Mouse (Mus musculus): ENCODE measurements at regions not wholly inside any gene's neighbourhood (a gene's known extent, or its start where the extent isn't known, plus 50 kb on each side); places are given as distances from the start of the nearest gene placed in this dataset.

DNA sequence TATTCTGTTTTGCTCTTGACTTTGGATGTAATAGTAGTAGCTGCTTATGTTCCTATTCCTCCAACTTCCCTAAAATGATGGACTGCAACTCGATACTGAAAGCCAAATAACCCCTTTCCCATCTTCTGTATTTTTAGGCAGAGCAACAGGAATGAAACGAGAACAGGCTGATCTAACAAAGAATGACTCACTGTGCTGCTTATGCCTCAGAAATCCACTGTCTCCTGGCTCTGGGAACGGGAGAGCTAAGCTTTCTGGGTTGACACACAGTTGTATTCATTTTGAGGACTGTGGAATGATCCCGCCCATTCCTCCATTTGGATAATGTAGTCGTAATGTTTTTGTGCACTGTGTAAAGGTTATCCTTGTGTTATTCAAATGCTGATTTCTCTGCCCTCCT lies 82.6 kb upstream of the Mon1b start:
- no peak overlapping the region for H3K4me3 ChIP-seq
- no peaks in the 10 kb centered on the region for H3K36me3 ChIP-seq (ENCODE audit: control insufficient read depth, insufficient read depth)
- H3ac ChIP-seq (ENCODE audit: control insufficient read depth, insufficient read length): no peak overlapping the region
- no peak for TF ChIP-seq USF1 (IDR thresholded peaks at IDR 0.05; ENCODE audit: low read depth)
- no peak for TF ChIP-seq POLR2AphosphoS2 (IDR thresholded peaks at IDR 0.05; ENCODE audit: insufficient read length, low read depth)
- no peak for TF ChIP-seq POLR2A (IDR thresholded peaks at IDR 0.05; ENCODE audit: insufficient read length, low read depth)
- TF ChIP-seq TCF3 (IDR thresholded peaks at IDR 0.05; ENCODE audit: insufficient read length, low read depth): no peak
- no peak for TF ChIP-seq TCF12 (IDR thresholded peaks at IDR 0.05; ENCODE audit: insufficient read depth, poor library complexity, severe bottlenecking)
- no peak for TF ChIP-seq E2F4 (IDR thresholded peaks at IDR 0.05; ENCODE audit: insufficient read depth)
- no peak for TF ChIP-seq MAX (IDR thresholded peaks at IDR 0.05; ENCODE audit: low read depth)
- TF ChIP-seq CEBPB (IDR thresholded peaks at IDR 0.05; ENCODE audit: insufficient read depth, poor library complexity, severe bottlenecking): no peak
- TF ChIP-seq SRF (IDR thresholded peaks at IDR 0.05; ENCODE audit: control insufficient read depth, insufficient read length, low read depth): no peak
- no peak for TF ChIP-seq MYOG (IDR thresholded peaks at IDR 0.05; ENCODE audit: control insufficient read depth in 1 of 3, insufficient read depth in 1 of 3, insufficient read length in 2 of 3, low read depth in 2 of 3)
- TF ChIP-seq REST (IDR thresholded peaks at IDR 0.05; ENCODE audit: insufficient read depth, insufficient read length): no peak
- no peak for TF ChIP-seq MYOD1 (IDR thresholded peaks at IDR 0.05; ENCODE audit: control insufficient read depth in 1 of 3, insufficient read length in 2 of 3, low read depth in 2 of 3)
- no peaks in the 10 kb centered on the region for H3K27me3 ChIP-seq (ENCODE audit: control insufficient read depth, insufficient read depth, insufficient read length)
- no peaks in the 10 kb centered on the region for H3K79me2 ChIP-seq (ENCODE audit: control insufficient read depth, insufficient read depth)
- H3K4me2 ChIP-seq (ENCODE audit: low read depth): peak overlapping the region; percentile 18

DNA sequence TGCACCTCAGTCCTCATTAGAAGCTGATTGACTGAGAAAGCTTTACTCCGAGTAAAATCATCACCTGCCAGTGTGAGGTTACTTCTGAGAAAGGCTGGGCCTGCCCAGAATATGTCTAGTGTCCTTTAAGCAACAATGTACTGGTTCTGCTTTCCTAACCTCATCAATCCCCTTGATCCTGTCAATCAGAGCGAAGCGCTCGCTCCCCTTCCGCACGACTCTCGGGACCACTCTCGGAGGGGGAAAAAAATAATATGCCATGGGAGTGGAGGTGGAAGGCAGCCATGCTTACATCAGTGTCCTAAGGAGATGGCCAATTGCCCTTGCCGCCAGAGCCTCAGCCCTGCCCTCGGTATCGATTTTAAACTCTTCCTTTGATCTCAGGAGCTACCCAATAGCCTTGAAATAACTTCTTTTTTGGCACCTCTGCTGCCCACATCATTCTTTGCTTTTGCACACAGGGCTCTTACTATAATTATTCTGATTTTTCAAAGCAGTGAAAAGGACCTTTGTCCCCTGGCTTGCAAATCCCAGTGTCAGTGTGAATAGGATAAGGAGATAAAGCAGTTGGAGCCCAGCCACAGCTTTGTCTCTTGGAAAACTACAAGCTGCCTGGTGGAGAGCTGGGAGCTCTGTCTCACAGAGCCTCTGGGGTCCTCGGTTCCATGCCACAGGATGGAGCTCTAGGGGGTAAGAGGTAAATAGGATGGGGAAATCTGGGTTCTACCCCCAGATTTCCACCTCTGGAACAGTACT lies 80.5 kb upstream of the Mon1b start:
- Histone ChIP-seq H3K36me3 (ENCODE audit: control insufficient read depth, insufficient read depth) (no peaks in the 10 kb centered on the region), H3K79me2 (ENCODE audit: control insufficient read depth, insufficient read depth) (no peaks in the 10 kb centered on the region), H3ac (ENCODE audit: control insufficient read depth, insufficient read length) (no peak overlapping the region), H3K4me2 (ENCODE audit: low read depth) (no peak overlapping the region), H3K27me3 (ENCODE audit: control insufficient read depth, insufficient read depth, insufficient read length) (no peaks in the 10 kb centered on the region), H3K4me3 (no peak overlapping the region)
- no peak for TF ChIP-seq POLR2AphosphoS2 (IDR thresholded peaks at IDR 0.05; ENCODE audit: insufficient read length, low read depth)
- no peak for TF ChIP-seq REST (IDR thresholded peaks at IDR 0.05; ENCODE audit: insufficient read depth, insufficient read length)
- no peak for TF ChIP-seq CEBPB (IDR thresholded peaks at IDR 0.05; ENCODE audit: insufficient read depth, poor library complexity, severe bottlenecking)
- TF ChIP-seq POLR2A (IDR thresholded peaks at IDR 0.05; ENCODE audit: insufficient read length, low read depth): no peak
- no peak for TF ChIP-seq MYOD1 (IDR thresholded peaks at IDR 0.05; ENCODE audit: control insufficient read depth in 1 of 3, insufficient read length in 2 of 3, low read depth in 2 of 3)
- TF ChIP-seq MAX (IDR thresholded peaks at IDR 0.05; ENCODE audit: low read depth): no peak
- no peak for TF ChIP-seq E2F4 (IDR thresholded peaks at IDR 0.05; ENCODE audit: insufficient read depth)
- TF ChIP-seq MYOG (IDR thresholded peaks at IDR 0.05; ENCODE audit: control insufficient read depth in 1 of 3, insufficient read depth in 1 of 3, insufficient read length in 2 of 3, low read depth in 2 of 3): no peak

GRCm38 (mm10) chr8:113556994-113557393 lies 78.4 kb upstream of the Mon1b start:
- H3K4me2 ChIP-seq (ENCODE audit: low read depth): no peak overlapping the region
- no peaks in the 10 kb centered on the region for H3K79me2 ChIP-seq (ENCODE audit: control insufficient read depth, insufficient read depth)
- TF ChIP-seq USF1 (IDR thresholded peaks at IDR 0.05; ENCODE audit: low read depth) (no peak), TCF3 (IDR thresholded peaks at IDR 0.05; ENCODE audit: insufficient read length, low read depth) (no peak), POLR2AphosphoS2 (IDR thresholded peaks at IDR 0.05; ENCODE audit: insufficient read length, low read depth) (no peak), MYOD1 (IDR thresholded peaks at IDR 0.05; ENCODE audit: control insufficient read depth in 1 of 3, insufficient read length in 2 of 3, low read depth in 2 of 3) (no peak)
- H3K4me3 ChIP-seq: no peak overlapping the region
- no peaks in the 10 kb centered on the region for H3K36me3 ChIP-seq (ENCODE audit: control insufficient read depth, insufficient read depth)
- H3ac ChIP-seq (ENCODE audit: control insufficient read depth, insufficient read length): no peak overlapping the region
- no peaks in the 10 kb centered on the region for H3K27me3 ChIP-seq (ENCODE audit: control insufficient read depth, insufficient read depth, insufficient read length)

DNA sequence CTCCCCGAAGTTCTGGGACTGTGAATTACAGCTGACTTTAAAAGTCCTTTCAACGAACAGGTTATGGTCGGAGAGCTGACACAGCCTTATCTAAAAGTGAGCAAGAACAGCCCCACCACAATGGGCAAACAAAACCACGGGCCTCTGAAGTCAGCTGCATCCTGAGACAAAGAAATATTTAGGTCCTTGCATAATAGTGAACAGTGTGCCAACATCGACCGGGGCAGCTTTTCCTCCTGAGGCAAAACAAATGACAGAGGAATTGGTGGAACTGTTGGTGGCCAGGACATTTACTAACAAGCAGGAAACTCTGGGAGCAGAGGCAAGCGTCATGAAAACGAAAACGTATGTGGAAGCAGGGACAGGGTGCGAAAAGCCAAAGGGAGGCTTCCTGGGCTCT lies 54.3 kb upstream of the Mon1b start:
- no peak for TF ChIP-seq TCF3 (IDR thresholded peaks at IDR 0.05; ENCODE audit: insufficient read length, low read depth)
- TF ChIP-seq TCF12 (IDR thresholded peaks at IDR 0.05; ENCODE audit: insufficient read depth, poor library complexity, severe bottlenecking): no peak
- TF ChIP-seq SRF (IDR thresholded peaks at IDR 0.05; ENCODE audit: control insufficient read depth, insufficient read length, low read depth): no peak
- no peak for TF ChIP-seq E2F4 (IDR thresholded peaks at IDR 0.05; ENCODE audit: insufficient read depth)
- TF ChIP-seq MYOD1 (IDR thresholded peaks at IDR 0.05; ENCODE audit: control insufficient read depth in 1 of 3, insufficient read length in 2 of 3, low read depth in 2 of 3): no peak
- no peak for TF ChIP-seq REST (IDR thresholded peaks at IDR 0.05; ENCODE audit: insufficient read depth, insufficient read length)
- TF ChIP-seq POLR2AphosphoS2 (IDR thresholded peaks at IDR 0.05; ENCODE audit: insufficient read length, low read depth): no peak
- no peak for TF ChIP-seq POLR2A (IDR thresholded peaks at IDR 0.05; ENCODE audit: insufficient read length, low read depth)
- TF ChIP-seq USF1 (IDR thresholded peaks at IDR 0.05; ENCODE audit: low read depth): no peak
- no peak for TF ChIP-seq MYOG (IDR thresholded peaks at IDR 0.05; ENCODE audit: control insufficient read depth in 1 of 3, insufficient read depth in 1 of 3, insufficient read length in 2 of 3, low read depth in 2 of 3)
- no peak for TF ChIP-seq MAX (IDR thresholded peaks at IDR 0.05; ENCODE audit: low read depth)
- TF ChIP-seq CEBPB (IDR thresholded peaks at IDR 0.05; ENCODE audit: insufficient read depth, poor library complexity, severe bottlenecking): no peak
- H3K79me2 ChIP-seq (ENCODE audit: control insufficient read depth, insufficient read depth): no peaks in the 10 kb centered on the region
- H3K4me2 ChIP-seq (ENCODE audit: low read depth): no peak overlapping the region
- H3ac ChIP-seq (ENCODE audit: control insufficient read depth, insufficient read length): no peak overlapping the region
- no peak overlapping the region for H3K4me3 ChIP-seq
- no peaks in the 10 kb centered on the region for H3K27me3 ChIP-seq (ENCODE audit: control insufficient read depth, insufficient read depth, insufficient read length)
- no peaks in the 10 kb centered on the region for H3K36me3 ChIP-seq (ENCODE audit: control insufficient read depth, insufficient read depth)

- Histone ChIP-seq H3K36me3 (ENCODE audit: control insufficient read depth, insufficient read depth) (no peaks in the 10 kb centered on the region), H3K4me2 (ENCODE audit: low read depth) (no peak overlapping the region), H3K79me2 (ENCODE audit: control insufficient read depth, insufficient read depth) (no peaks in the 10 kb centered on the region), H3K4me3 (no peak overlapping the region), H3K27me3 (ENCODE audit: control insufficient read depth, insufficient read depth, insufficient read length) (no peaks in the 10 kb centered on the region), H3ac (ENCODE audit: control insufficient read depth, insufficient read length) (no peak overlapping the region)
- no peak for TF ChIP-seq SRF (IDR thresholded peaks at IDR 0.05; ENCODE audit: control insufficient read depth, insufficient read length, low read depth)
- TF ChIP-seq POLR2AphosphoS2 (IDR thresholded peaks at IDR 0.05; ENCODE audit: insufficient read length, low read depth): no peak
- no peak for TF ChIP-seq E2F4 (IDR thresholded peaks at IDR 0.05; ENCODE audit: insufficient read depth)
- TF ChIP-seq POLR2A (IDR thresholded peaks at IDR 0.05; ENCODE audit: insufficient read length, low read depth): no peak
- no peak for TF ChIP-seq MYOD1 (IDR thresholded peaks at IDR 0.05; ENCODE audit: control insufficient read depth in 1 of 3, insufficient read length in 2 of 3, low read depth in 2 of 3)
- TF ChIP-seq MAX (IDR thresholded peaks at IDR 0.05; ENCODE audit: low read depth): no peak
- no peak for TF ChIP-seq MYOG (IDR thresholded peaks at IDR 0.05; ENCODE audit: control insufficient read depth in 1 of 3, insufficient read depth in 1 of 3, insufficient read length in 2 of 3, low read depth in 2 of 3)
- TF ChIP-seq REST (IDR thresholded peaks at IDR 0.05; ENCODE audit: insufficient read depth, insufficient read length): no peak
- no peak for TF ChIP-seq TCF3 (IDR thresholded peaks at IDR 0.05; ENCODE audit: insufficient read length, low read depth)
- no peak for TF ChIP-seq USF1 (IDR thresholded peaks at IDR 0.05; ENCODE audit: low read depth)
- no peak for TF ChIP-seq CEBPB (IDR thresholded peaks at IDR 0.05; ENCODE audit: insufficient read depth, poor library complexity, severe bottlenecking)
- TF ChIP-seq TCF12 (IDR thresholded peaks at IDR 0.05; ENCODE audit: insufficient read depth, poor library complexity, severe bottlenecking): no peak
Measured at GRCm38 (mm10) chr8:113581704-113582103, 53.7 kb upstream of the Mon1b start.

Data from myocyte (in vitro differentiated cells).